Mouse (Mus musculus) induced T-regulatory cell, adult 2 months (primary cell): ENCODE results near the gene Rora.

Source experiments
- DNase-seq: peaks from one replicate; pipeline ENCODE4 v3.0.0-alpha.2; 2012; ENCODE audit warnings: low read depth

The Rora gene

DNA sequence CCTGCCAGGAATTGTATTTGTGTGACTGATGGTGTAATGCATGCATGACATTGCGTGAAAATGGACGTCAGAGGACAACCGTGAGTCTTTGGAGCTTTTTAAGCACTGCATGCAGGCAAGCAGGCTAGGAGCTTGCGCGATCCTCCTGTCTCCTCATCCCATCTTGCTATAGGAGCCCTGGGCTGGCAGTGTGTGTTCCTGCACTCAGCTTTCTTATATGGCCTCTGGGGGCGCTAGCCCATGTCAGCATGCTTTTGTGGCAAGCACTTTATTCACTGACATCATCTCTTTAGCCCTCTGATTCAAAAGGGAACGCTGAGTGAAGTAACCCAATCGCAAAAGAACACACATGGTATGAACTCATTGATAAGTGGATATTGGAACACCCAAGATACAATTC is 105.7 kb downstream of the Rora start:
- no peak for DNase-seq

GRCm38 (mm10) chr9:68760329-68760728 is 106.7 kb downstream of the Rora start:
- no peak for DNase-seq

DNA sequence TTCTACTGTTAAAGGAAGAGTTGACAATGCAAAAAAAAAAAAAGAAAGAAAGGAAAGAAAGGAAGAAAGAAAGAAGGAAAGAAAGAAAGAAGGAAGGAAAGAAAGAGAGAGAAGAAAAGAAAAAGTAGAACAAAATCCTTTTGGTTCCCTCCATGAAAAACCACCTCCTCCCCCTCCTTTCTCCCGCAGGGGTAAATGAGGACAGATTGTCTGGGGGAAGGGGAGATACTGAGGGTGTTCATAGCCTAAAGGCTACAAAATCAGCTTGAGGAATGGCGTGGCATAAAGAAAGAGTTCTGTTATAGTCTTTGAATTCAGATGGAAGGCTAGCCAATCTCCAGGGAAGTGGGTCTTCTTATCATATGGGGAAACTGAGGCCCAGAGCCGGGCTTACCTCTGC is 107.3 kb downstream of the Rora start:
- DNase-seq, result no peak

DNA sequence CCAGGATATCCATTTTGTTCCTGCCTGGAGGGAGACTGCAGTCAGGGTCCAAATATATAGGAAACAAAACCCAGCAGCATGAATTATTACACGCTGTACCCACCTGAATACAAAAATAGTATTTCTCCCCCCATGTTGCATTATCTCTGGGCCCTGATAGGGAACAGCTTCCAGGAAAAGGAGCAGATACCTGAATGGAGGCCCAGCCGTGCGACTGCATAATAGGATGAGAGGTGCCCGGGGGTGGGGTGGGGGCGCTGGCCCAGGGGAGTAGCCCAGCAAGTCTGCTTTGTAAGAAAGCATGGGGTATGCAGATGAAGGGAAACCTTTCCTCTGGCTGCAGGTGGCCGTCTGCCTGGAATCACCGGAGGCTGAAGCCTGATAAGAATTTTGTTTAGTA is 108.1 kb downstream of the Rora start:
- DNase-seq, result no peak

DNA sequence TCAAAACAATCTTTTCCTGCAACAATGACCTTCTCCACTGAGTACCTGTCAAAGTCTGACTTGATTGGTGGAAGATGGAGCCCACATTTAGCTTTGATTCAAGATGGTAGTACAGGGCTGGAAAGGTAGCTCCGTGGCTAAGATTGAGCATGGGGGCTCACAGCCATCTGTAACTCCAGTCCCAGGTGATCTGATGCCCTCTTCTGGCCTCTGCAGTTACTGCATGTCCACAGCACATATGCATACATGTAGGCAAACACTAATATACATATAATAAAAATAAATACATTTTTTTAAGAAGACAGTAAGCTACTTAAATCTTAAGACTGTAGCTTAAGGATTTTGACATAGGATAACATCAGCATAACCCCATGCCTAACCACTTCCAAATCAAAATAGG is 112.0 kb downstream of the Rora start:
- no peak for DNase-seq

GRCm38 (mm10) chr9:68769638-68770037 is 116.1 kb downstream of the Rora start:
- DNase-seq, result no peak

GRCm38 (mm10) chr9:68771383-68771782 is 117.8 kb downstream of the Rora start:
- no peak for DNase-seq

- DNase-seq, result peak; percentile 5
Observed at GRCm38 (mm10) chr9:68773770-68774169, 120.2 kb downstream of the Rora start.

DNA sequence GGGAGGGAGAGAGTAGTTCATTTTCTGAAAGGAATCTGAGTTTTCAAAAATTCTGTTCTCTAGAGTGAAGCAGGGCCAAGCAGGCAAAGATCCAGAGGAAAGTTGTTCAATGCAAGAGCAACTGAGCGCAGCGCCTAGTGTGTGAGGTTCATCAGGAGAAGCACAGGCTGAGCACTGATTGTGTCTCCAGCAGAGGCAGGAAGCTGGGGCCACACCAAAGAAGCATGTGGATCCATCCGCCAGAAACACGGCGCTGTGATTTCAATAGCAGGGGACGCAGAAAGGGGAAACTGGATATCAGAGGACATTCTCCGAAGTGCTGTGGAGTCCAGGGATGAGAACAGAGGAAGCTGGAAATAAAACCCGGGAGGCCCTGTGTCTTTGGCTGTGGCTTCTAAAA is 128.4 kb downstream of the Rora start:
- DNase-seq, result no peak

GRCm38 (mm10) chr9:68782604-68783003 is 129.0 kb downstream of the Rora start:
- DNase-seq, result no peak

GRCm38 (mm10) chr9:68783246-68783645 is 129.7 kb downstream of the Rora start:
- DNase-seq, result no peak

GRCm38 (mm10) chr9:68786614-68787293 is 133.2 kb downstream of the Rora start:
- DNase-seq, result no peak

DNA sequence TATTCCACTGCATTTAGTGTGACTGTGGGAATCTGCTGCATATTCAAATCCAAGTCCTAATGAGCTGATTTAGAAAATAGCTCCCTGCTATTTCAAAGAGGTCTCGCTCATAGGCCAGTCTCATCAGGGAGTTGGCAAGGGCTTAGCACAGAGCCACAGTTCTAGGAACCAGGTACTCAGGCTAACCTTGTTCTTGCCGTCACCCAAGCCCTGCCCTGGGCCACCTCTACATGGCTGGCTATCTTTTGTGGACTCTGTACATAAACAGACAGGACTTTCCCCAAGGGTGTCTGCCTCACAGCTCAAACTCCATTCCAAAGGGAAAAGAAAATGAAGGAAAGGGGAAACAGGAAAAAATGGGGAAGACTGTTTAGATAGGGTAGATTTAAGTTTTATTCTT is 134.1 kb downstream of the Rora start:
- DNase-seq, result no peak

DNA sequence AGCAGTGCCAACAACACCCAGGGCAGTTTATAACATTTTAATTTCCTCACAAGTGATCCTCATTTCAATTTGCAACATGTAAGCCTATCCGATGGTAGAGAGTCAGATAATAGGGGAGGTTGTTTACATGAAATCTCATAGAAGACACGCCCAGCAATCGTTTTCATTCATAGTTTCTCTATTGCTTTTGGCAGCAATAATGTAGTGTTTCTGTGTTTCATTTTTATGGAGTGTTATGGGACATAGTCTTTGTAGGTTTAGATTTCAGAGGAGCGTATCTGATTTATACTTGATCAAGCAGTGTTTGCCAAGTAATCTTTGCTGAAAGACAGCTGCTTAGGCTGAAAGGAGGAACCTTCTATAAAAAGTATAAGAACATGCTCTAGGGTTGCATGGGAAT is 137.3 kb downstream of the Rora start:
- DNase-seq, result no peak

GRCm38 (mm10) chr9:68791982-68792540 is 138.5 kb downstream of the Rora start:
- DNase-seq, result no peak

GRCm38 (mm10) chr9:68795314-68795713 is 141.7 kb downstream of the Rora start:
- no peak for DNase-seq

GRCm38 (mm10) chr9:68798221-68798620 is 144.6 kb downstream of the Rora start:
- no peak for DNase-seq

GRCm38 (mm10) chr9:68799065-68799464 is 145.5 kb downstream of the Rora start:
- DNase-seq, result no peak

DNA sequence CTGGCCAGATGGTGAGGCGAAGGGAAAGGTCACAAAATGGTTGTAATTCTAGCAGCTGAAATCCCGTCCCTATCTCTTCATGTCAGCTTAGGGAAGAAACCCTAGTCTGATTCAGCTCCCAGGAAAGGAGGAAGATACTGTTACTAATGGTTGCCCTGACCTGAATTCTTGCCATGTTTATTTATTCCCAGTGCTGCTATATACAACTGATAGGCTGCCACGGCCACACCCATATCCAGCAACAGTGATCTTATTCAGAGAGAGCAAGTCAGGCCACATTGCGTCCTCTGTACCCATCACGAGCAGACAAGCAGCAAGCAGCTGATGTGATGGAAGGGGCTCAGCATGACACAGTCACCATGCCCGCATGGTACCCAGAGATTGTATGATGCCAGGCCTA is 150.6 kb downstream of the Rora start:
- no peak for DNase-seq

DNA sequence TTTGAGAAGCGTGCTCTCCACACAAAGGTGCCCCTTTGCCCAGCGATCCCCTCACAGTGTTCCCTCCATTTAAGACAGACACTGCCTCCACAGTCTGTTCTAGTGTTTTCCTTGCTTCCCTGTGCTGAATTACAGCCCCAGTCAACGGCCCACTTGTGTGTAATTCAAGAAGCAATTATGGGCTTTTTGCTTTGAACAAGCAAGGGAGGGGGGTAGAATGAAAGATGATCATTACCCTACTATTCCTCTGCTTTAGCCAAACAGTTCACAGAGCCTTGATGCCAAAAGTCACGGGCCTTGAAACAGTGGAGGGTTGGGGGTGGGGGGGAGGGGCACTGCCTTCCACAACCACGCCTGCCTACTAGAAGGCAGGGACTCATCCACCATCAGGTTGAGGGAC is 152.2 kb downstream of the Rora start:
- DNase-seq, result no peak

GRCm38 (mm10) chr9:68807735-68808134 is 154.1 kb downstream of the Rora start:
- no peak for DNase-seq

DNA sequence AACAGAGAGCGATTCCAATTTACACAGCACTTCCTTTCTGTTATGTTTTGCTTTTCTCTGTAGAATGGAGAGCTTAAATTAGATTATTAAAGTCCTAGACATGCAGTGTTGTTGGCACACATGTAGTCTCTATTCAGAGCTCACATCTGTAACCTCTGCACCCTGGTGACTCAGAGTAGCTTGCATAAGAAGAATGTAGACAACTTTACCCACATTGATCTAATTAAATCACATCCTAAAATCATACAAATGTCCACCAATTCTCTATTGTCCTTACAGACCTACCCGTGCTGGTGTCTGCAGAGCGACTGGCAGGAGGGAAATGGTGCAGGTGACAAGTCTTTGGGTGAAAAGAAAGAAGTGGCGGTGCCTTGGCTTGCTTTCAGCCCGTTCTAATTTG is 155.9 kb downstream of the Rora start:
- no peak for DNase-seq

DNA sequence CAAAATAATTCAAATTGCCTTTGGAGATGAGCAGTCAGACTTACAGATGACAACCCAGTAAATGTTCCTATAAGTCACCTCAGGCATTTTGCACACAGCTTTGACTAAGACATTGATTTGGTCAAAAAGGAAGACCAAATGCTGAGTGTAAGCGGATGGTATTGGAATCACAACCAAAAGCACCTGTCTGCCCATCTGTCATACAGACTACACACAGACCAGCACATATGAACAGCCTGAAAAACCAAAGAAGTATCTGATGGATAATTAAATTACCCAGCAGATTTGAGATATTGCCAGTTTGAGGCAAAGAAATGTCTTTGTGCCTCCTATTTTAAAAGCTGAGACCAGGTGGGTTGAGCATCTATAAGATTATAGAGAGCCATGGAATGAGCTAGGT is 161.1 kb downstream of the Rora start:
- DNase-seq, result no peak

DNA sequence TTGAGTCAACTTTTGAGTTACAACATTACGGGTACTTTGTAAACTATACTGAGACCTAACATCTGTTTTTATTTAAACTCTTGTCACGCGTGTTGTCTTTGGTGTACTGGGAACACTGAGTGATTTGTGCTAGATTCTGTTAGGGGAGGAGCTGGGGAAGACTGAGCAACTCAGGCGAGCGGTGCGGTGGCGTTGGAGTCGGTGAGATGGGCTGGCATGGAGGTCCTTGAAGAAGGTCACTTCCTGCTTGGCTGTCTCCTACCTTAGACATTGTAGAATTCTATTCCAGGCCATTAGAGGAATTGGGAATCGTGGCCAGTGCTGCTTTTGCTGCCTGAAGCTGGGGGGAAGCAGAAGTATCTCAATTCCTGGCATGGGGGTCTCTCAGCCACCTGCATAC is 162.3 kb downstream of the Rora start:
- no peak for DNase-seq
